Mouse (Mus musculus): ENCODE data around the gene Prl6a1. TPM values are rescaled to one million over a fixed set of nuclear protein-coding genes. Genes with fewer than 3 reads are reported as not detected.

The Prl6a1 gene
- polyA plus RNA-seq (2012; rRNA removed), result 0.28 TPM in 1 of 2 replicates, not detected in the other

DNA sequence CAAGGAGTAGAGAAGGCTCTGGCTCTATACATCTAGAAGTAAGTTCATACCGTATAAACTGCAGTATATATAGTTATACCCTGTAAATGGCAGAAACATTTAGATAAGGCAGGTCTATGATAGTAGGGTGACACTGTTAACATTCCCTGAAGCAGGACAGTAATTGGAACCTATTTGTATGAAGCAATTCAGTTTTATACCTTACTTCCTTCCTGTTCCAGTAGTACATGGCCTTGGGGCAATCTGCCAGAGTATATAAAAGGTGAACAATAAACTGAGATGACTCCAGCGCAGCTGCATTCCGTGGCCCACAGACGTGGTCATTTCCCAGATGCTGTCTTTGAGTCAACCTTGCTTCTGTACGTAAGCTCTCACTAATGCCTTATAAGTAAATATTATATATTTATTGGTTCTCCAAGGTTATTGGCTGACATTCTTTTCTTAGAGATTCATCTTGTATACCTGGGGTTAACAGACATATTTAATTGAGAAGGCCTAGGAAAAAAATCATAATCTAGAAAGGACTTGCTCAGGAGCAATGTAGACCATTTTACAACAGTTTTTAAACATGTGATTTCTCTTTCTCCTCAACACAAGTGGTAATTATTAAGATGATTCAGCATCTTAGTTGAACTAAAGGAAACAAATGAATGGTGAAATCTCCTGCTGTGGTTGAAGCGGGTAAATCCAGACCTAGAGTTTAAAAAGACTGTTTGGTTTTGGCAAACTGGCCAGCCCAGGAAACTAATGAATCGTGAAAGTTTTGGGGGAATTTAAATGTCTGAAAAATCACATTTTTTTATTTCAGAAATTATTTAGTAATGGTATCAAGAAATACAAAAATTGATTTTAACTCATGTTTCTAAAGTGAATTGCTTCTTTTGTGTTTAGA, at the start of gene Prl6a1:
Gene Prl6a1, plus strand, starts transcription at position 294 of the 892 bp plus-strand sequence.

DNA sequence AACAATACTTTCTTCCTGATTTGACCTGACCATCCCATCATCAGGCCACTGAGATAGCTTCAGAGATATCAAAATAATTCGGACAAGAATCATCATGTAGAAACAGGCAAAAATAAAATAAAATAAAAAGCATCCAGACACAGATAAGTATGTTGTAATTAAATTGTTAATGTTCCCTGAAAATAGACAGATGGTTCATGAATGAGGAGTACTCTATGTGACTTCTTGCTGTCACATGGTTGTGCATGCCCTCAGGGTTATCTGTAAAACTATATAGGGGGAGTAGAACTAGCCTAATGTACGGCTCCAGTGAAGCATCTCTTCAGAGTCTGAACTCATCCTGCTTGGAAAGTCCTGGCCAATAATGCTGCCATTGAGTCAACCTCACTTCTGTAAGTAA, 32.9 kb downstream of the Prl6a1 start, which contains the start of gene Prl8a2:
Gene Prl8a2, plus strand, starts transcription at position 301 of the 400 bp plus-strand sequence.

Other genes starting within 250 kb of the Prl6a1 start
- not detected in 2 replicates for gene Prl3d1, start 218.4 kb upstream of the Prl6a1 start, polyA plus RNA-seq (2012; rRNA removed)
- not detected in 2 replicates for gene Prl3d2, start 190.9 kb upstream of the Prl6a1 start, polyA plus RNA-seq (2012; rRNA removed)
- not detected in 2 replicates for gene Prl3d3, start 155.8 kb upstream of the Prl6a1 start, polyA plus RNA-seq (2012; rRNA removed)
- not detected in 2 replicates for gene Prl3c1, start 116.0 kb upstream of the Prl6a1 start, polyA plus RNA-seq (2012; rRNA removed)
- gene Prl3b1, start 70.8 kb upstream of the Prl6a1 start, polyA plus RNA-seq (2012; rRNA removed), result not detected in 2 replicates
- not detected in 2 replicates for gene Prl3a1, start 53.2 kb upstream of the Prl6a1 start, polyA plus RNA-seq (2012; rRNA removed)
- not detected in 2 replicates for gene Prl8a2, start 33.0 kb downstream of the Prl6a1 start, polyA plus RNA-seq (2012; rRNA removed)
- not detected in 2 replicates for gene Prl2b1, start 78.2 kb downstream of the Prl6a1 start, polyA plus RNA-seq (2012; rRNA removed)
- gene Prl8a6, start 126.1 kb downstream of the Prl6a1 start, polyA plus RNA-seq (2012; rRNA removed), result not detected in 2 replicates
- gene Prl8a8, start 200.6 kb downstream of the Prl6a1 start, polyA plus RNA-seq (2012; rRNA removed), result not detected in 2 replicates